Mouse (Mus musculus) intestine, embryonic 16.5 days (tissue): ENCODE measurements around the gene Rragc. TPM values are rescaled to one million over a fixed set of nuclear protein-coding genes. Genes with fewer than 3 reads are reported as not detected.
"Not testable (repeated sequence)": the region's sequence is repeated elsewhere in the genome, so short reads cannot be mapped to it uniquely, and the experiment has no call there.

Source experiments
- ATAC-seq: fragments of 200-750 bp; cut with Nextera tagmentation; 2 replicates; pipeline ENCODE4 v1.8.0; 2017; ENCODE audit warnings: moderate TSS enrichment, moderate library complexity
- H3K27ac ChIP-seq: fragments of 300-500 bp; sonication (generic); 2 replicates; pipeline ENCODE4 v1.5.1; 2014; ENCODE audit warnings: mild to moderate bottlenecking, low read length
- H3K27me3 ChIP-seq: fragments of 300-500 bp; sonication (generic); replicated peaks from 2 replicates; pipeline ENCODE4 v1.6.1; 2014; ENCODE audit warnings: low read length, control low read depth, mixed read lengths; ENCODE audit not compliant: control insufficient read depth, insufficient read depth
- H3K36me3 ChIP-seq: fragments of 300-500 bp; sonication (generic); 2 replicates; pipeline ENCODE4 v1.6.1; 2014; ENCODE audit warnings: low read length, control low read depth; ENCODE audit not compliant: control insufficient read depth, insufficient read depth
- H3K4me1 ChIP-seq: fragments of 300-500 bp; sonication (generic); 2 replicates; pipeline ENCODE4 v1.6.1; 2014; ENCODE audit warnings: low read length, control low read depth, mixed read lengths; ENCODE audit not compliant: control insufficient read depth, insufficient read depth
- H3K4me2 ChIP-seq: fragments of 300-500 bp; sonication (generic); 2 replicates; pipeline ENCODE4 v1.6.1; 2014; ENCODE audit warnings: low read depth, low read length, control low read depth
- H3K4me3 ChIP-seq: fragments of 300-500 bp; sonication (generic); 2 replicates; pipeline ENCODE4 v1.5.1; 2014; ENCODE audit warnings: mild to moderate bottlenecking, low read length
- H3K9ac ChIP-seq: fragments of 300-500 bp; sonication (generic); 2 replicates; pipeline ENCODE4 v1.6.1; 2014; ENCODE audit warnings: low read depth, low read length
- H3K9me3 ChIP-seq: fragments of 300-500 bp; sonication (generic); 2 replicates; pipeline ENCODE4 v1.6.1; 2016; ENCODE audit warnings: low read length, control low read depth; ENCODE audit not compliant: control insufficient read depth
- WGBS: fragments of 180-500 bp; shearing (Covaris S2); extraction: QIAGEN DNeasy Blood & Tissue Kit; methylation state at CpG from one replicate; pipeline ENCODE4 v1.1.7; 2014; 5-methylcytosine and 5-hydroxymethylcytosine counted together
- polyA plus RNA-seq: library from polyadenylated mRNA; unstranded; fragments of >200 nt; fragmentation: Nextera tagmentation; extraction: Ambion mirVana; gene quantifications from 2 replicates; pipeline ENCODE4 v1.2.1, GENCODE M21; 2015

The Rragc gene
- polyA plus RNA-seq, 1 experiment from 2014 or later, result 52.5 TPM

- ATAC-seq, result peak; percentile 68
- H3K36me3 ChIP-seq, result peaks cover 9% of the 10 kb centered on the region; the same call in 1 of the 2 replicates
- peak within 1 kb of the TSS; percentile 97 for H3K9ac ChIP-seq
- peak within 1 kb of the TSS; percentile 92 for H3K27ac ChIP-seq
- peak within 1 kb of the TSS; percentile 71 for H3K4me2 ChIP-seq
- 0% methylated on average over 53 of the region's 63 CpGs for WGBS
- no peaks in the 10 kb centered on the region for H3K9me3 ChIP-seq
- H3K4me3 ChIP-seq, result peak within 1 kb of the TSS; percentile 98
- no peaks in the 10 kb centered on the region for H3K27me3 ChIP-seq
- peaks cover 16% of the 10 kb centered on the region for H3K4me1 ChIP-seq
Observed at GRCm38 (mm10) chr4:123917548-123918140, 398 bp downstream of the Rragc start, which contains the start of gene 4930535I16Rik. Gene 4930535I16Rik (minus strand): TSS chr4:123918022.

GRCm38 (mm10) chr4:123918851-123919250, 1.6 kb downstream of the Rragc start:
- H3K36me3 ChIP-seq, result peaks cover 4% of the 10 kb centered on the region; the same call in 1 of the 2 replicates
- 70% methylated on average over 2 of the region's 2 CpGs for WGBS
- H3K9ac ChIP-seq, result peak overlapping the region; percentile 97; the same call in 1 of the 2 replicates
- no peaks in the 10 kb centered on the region for H3K9me3 ChIP-seq
- H3K4me1 ChIP-seq, result peaks cover 16% of the 10 kb centered on the region
- H3K4me3 ChIP-seq, result peak overlapping the region; percentile 98
- H3K4me2 ChIP-seq, result peak overlapping the region; percentile 71
- no peak overlapping the region for H3K27ac ChIP-seq
- no peaks in the 10 kb centered on the region for H3K27me3 ChIP-seq
- no peak for ATAC-seq

DNA sequence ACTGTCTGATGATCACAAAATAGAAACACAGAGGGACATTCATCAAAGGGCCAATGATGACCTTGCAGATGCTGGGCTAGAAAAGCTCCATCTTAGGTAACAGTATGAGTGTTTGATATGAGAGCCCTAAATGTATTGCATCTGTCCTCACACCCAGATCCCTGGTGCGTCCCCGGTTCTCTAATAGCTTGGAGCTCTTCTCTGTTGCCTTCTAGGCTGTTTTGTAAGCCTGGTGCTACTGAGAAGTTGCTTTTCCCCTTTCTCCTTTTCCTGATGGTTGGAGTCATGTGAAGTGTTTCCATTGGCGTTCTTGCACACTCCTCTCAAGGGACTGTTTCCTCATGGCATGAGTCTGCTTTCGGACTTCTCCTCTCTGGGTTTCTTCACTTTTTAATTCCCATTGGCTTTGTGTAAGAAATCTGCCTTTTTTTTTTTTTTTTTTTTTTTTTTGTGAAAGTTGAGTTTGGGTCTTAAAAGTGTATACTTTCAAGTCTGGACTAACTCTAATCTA, 3.9 kb downstream of the Rragc start:
- peaks cover 12% of the 10 kb centered on the region for H3K36me3 ChIP-seq

GRCm38 (mm10) chr4:123927961-123928360, 10.7 kb downstream of the Rragc start:
- Histone ChIP-seq H3K9ac (no peak overlapping the region), H3K36me3 (peaks cover 18% of the 10 kb centered on the region), H3K27me3 (no peaks in the 10 kb centered on the region), H3K9me3 (no peaks in the 10 kb centered on the region), H3K27ac (no peak overlapping the region), H3K4me2 (no peak overlapping the region), H3K4me1 (no peaks in the 10 kb centered on the region), H3K4me3 (no peak overlapping the region)
- ATAC-seq, result peak; percentile 55; the same call in 1 of the 2 replicates

More for the DNA sequence above, 3.9 kb downstream of the Rragc start:
- ATAC-seq, result no peak
- no peak overlapping the region for H3K4me3 ChIP-seq
- no peaks in the 10 kb centered on the region for H3K9me3 ChIP-seq
- no peak overlapping the region for H3K27ac ChIP-seq
- WGBS, result 88% methylated on average over 4 of the region's 4 CpGs
- no peaks in the 10 kb centered on the region for H3K27me3 ChIP-seq
- H3K9ac ChIP-seq, result no peak overlapping the region
- peaks cover 13% of the 10 kb centered on the region for H3K4me1 ChIP-seq
- H3K4me2 ChIP-seq, result no peak overlapping the region

DNA sequence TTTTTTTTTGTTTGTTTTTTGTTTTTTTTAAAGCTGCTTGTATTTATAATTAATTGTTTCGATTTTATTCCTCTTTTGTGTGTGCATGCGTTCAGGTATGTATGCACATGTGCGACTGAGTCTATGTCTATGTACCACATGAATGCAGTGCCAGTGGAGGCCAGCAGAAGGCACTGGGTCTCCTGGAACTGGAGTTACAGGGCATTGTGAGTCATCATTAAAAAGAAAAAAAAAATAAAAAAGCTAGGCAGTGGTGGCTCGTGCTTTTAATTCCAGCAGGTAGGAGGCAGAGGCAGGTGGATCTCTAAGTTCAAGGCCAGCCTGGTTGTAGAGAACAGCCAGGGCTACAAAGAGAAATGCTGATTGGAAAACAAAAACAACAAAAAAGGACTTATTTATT, 12.7 kb downstream of the Rragc start:
- Histone ChIP-seq H3K4me2 (no peak overlapping the region), H3K36me3 (peaks cover 16% of the 10 kb centered on the region)
- 96% methylated on average over 4 of the region's 4 CpGs for WGBS

GRCm38 (mm10) chr4:123934306-123934705, 17.1 kb downstream of the Rragc start:
- Histone ChIP-seq H3K36me3 (peaks cover 9% of the 10 kb centered on the region), H3K4me3 (no peak overlapping the region), H3K9ac (no peak overlapping the region), H3K4me2 (no peak overlapping the region), H3K27me3 (no peaks in the 10 kb centered on the region), H3K9me3 (no peaks in the 10 kb centered on the region), H3K4me1 (no peaks in the 10 kb centered on the region), H3K27ac (no peak overlapping the region)
- ATAC-seq, result no peak
- whole genome bisulfite sequencing, result 85% methylated on average over 4 of the region's 4 CpGs

More for the DNA sequence above, 12.7 kb downstream of the Rragc start:
- Histone ChIP-seq H3K4me3 (no peak overlapping the region), H3K27ac (no peak overlapping the region), H3K9me3 (no peaks in the 10 kb centered on the region), H3K4me1 (no peaks in the 10 kb centered on the region), H3K9ac (no peak overlapping the region), H3K27me3 (no peaks in the 10 kb centered on the region)
- ATAC-seq, result no peak

DNA sequence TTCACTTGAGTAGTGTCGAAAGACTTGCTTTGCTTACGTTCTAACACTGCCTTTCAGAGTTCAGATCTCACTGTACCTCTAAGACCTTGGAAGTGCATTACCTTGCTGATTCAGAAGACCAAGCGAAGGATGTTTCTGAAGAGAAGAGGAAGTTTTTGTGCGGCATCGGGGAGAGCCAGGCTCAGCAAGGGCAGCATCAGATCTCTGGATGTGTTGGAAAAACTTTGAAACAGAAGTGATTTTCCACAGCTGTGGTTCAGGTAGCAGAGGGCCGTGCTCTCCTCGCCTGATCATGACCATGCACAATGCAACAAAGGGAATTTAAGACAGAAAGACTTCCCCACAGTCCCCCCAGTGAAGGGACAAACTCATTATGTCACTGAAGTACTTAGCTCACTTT, 18.8 kb downstream of the Rragc start:
- Histone ChIP-seq H3K27me3 (no peaks in the 10 kb centered on the region), H3K9ac (no peak overlapping the region), H3K4me2 (no peak overlapping the region), H3K4me1 (no peaks in the 10 kb centered on the region), H3K9me3 (no peaks in the 10 kb centered on the region), H3K36me3 (peaks cover 2% of the 10 kb centered on the region), H3K27ac (no peak overlapping the region), H3K4me3 (no peak overlapping the region)
- ATAC-seq, result no peak
- WGBS, result 91% methylated on average over 7 of the region's 7 CpGs

DNA sequence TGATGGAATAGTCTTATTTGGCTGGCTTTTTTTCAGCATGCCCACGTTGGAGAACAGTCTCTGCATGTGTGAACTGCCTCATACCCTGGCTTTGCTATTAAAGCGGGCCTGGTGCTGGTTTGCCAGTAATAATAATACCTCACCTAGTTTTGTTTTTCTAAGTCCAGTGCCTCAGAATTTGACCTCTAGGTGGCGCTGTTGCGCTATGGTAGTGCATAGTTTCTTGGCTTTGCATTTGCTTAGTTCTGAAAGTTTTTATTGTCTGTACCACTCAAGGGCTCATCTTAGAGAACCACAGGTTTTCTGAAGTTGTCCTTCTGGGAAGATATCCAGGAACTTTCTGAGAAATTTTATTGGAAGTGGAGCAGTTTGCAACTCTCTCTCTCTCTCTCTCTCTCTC, 22.6 kb downstream of the Rragc start:
- H3K27me3 ChIP-seq, result no peaks in the 10 kb centered on the region
- no peak overlapping the region for H3K4me2 ChIP-seq
- no peaks in the 10 kb centered on the region; the same call in 1 of the 2 replicates for H3K36me3 ChIP-seq
- no peak overlapping the region for H3K9ac ChIP-seq
- H3K4me1 ChIP-seq, result no peaks in the 10 kb centered on the region
- no peak for ATAC-seq
- no peak overlapping the region for H3K27ac ChIP-seq
- H3K9me3 ChIP-seq, result no peaks in the 10 kb centered on the region
- no peak overlapping the region for H3K4me3 ChIP-seq
- WGBS, result 7% methylated on average over 4 of the region's 4 CpGs

GRCm38 (mm10) chr4:123940878-123941277, 23.6 kb downstream of the Rragc start:
- 76% methylated on average over 7 of the region's 7 CpGs for WGBS
- not testable (repeated sequence) for H3K4me3 ChIP-seq, H3K4me1 ChIP-seq, ATAC-seq, H3K4me2 ChIP-seq, H3K36me3 ChIP-seq, H3K27ac ChIP-seq, H3K9me3 ChIP-seq, H3K27me3 ChIP-seq, H3K9ac ChIP-seq
